Mouse (Mus musculus) kidney, postnatal 0 days (tissue): ENCODE measurements at regions not wholly inside any gene's neighbourhood (a gene's known extent, or its start where the extent isn't known, plus 50 kb on each side); places are given as distances from the start of the nearest gene placed in this dataset.
"Not testable (repeated sequence)": the region's sequence is repeated elsewhere in the genome, so short reads cannot be mapped to it uniquely, and the experiment has no call there.

Source experiments
- ATAC-seq: fragments of 200-750 bp; cut with Nextera tagmentation; replicated peaks from 2 replicates; pipeline ENCODE4 v1.8.0; 2017; ENCODE audit warnings: low read depth, moderate number of reproducible peaks, moderate TSS enrichment, moderate library complexity; ENCODE audit not compliant: low FRiP score
- DNase-seq: peaks from one replicate; pipeline ENCODE4 v3.0.0-alpha.2; 2016; ENCODE audit warnings: low spot score
- H3K27ac ChIP-seq: fragments of 300-500 bp; sonication (generic); 2 replicates; pipeline ENCODE4 v1.5.1; 2014; ENCODE audit warnings: mild to moderate bottlenecking
- H3K27me3 ChIP-seq: fragments of 300-500 bp; sonication (generic); 2 replicates; pipeline ENCODE4 v1.6.1; 2014; ENCODE audit warnings: low read length, mixed read lengths; ENCODE audit not compliant: insufficient read depth
- H3K36me3 ChIP-seq: fragments of 300-500 bp; sonication (generic); 2 replicates; pipeline ENCODE4 v1.6.1; 2014; ENCODE audit warnings: low read length, mixed read lengths; ENCODE audit not compliant: insufficient read depth
- H3K4me1 ChIP-seq: fragments of 300-500 bp; sonication (generic); replicated peaks from 2 replicates; pipeline ENCODE4 v1.6.1; 2014; ENCODE audit warnings: antibody characterized with exemption, low read length, mixed read lengths; ENCODE audit not compliant: insufficient read depth
- H3K4me2 ChIP-seq: fragments of 300-500 bp; sonication (generic); 2 replicates; pipeline ENCODE4 v1.6.1; 2014; ENCODE audit warnings: mild to moderate bottlenecking, low read length, moderate library complexity, mixed read lengths
- H3K4me3 ChIP-seq: fragments of 300-500 bp; sonication (generic); replicated peaks from 2 replicates; pipeline ENCODE4 v1.5.1; 2014; ENCODE audit warnings: low read depth, low read length
- H3K9ac ChIP-seq: fragments of 300-500 bp; sonication (generic); 2 replicates; pipeline ENCODE4 v1.6.1; 2014; ENCODE audit warnings: low read depth, low read length
- H3K9me3 ChIP-seq: fragments of 300-500 bp; sonication (generic); replicated peaks from 2 replicates; pipeline ENCODE4 v1.6.1; 2016; ENCODE audit warnings: low read length, inconsistent platforms, mixed read lengths
- CTCF ChIP-seq: IDR thresholded peaks from 2 replicates; pipeline ENCODE4 v1.5.1; 2016; ENCODE audit warnings: antibody characterized with exemption, low read depth, mild to moderate bottlenecking, moderate library complexity
- WGBS: fragments of 180-500 bp; shearing (Covaris S2); extraction: QIAGEN DNeasy Blood & Tissue Kit; methylation state at CpG from one replicate; pipeline ENCODE4 v1.1.7; 2014; 5-methylcytosine and 5-hydroxymethylcytosine counted together

GRCm38 (mm10) chr5:117000770-117001201, 115.1 kb downstream of the Suds3 start:
- 0 out of 2 replicates have a peak overlapping the region, but pooled peaks have one; percentile 8 for H3K4me2 ChIP-seq
- no peak overlapping the region for H3K4me3 ChIP-seq
- no peak overlapping the region for H3K27ac ChIP-seq
- H3K36me3 ChIP-seq, result no peaks in the 10 kb centered on the region
- H3K9me3 ChIP-seq, result no peaks in the 10 kb centered on the region
- no peaks in the 10 kb centered on the region for H3K27me3 ChIP-seq
- ATAC-seq (no peak), DNase-seq (peak; percentile 75)
- TF ChIP-seq CTCF, result no peak
- WGBS, result 39% methylated on average over 20 of the region's 20 CpGs
- no peaks in the 10 kb centered on the region for H3K4me1 ChIP-seq
- H3K9ac ChIP-seq, result no peak overlapping the region

- Histone ChIP-seq H3K4me3 (no peak overlapping the region), H3K27ac (no peak overlapping the region), H3K4me2 (no peak overlapping the region), H3K9ac (no peak overlapping the region), H3K4me1 (no peaks in the 10 kb centered on the region), H3K9me3 (no peaks in the 10 kb centered on the region), H3K36me3 (no peaks in the 10 kb centered on the region), H3K27me3 (no peaks in the 10 kb centered on the region)
- DNase-seq (no peak), ATAC-seq (no peak)
- WGBS, result 54% methylated on average over 5 of the region's 5 CpGs
- TF ChIP-seq CTCF, result no peak
Measured at GRCm38 (mm10) chr5:116994508-116994907, 121.4 kb downstream of the Suds3 start.

- no peaks in the 10 kb centered on the region for H3K9me3 ChIP-seq
- no peak overlapping the region for H3K4me3 ChIP-seq
- DNase-seq, result no peak
- WGBS, result 50% methylated on average over 1 of the region's 1 CpGs
- H3K27me3 ChIP-seq, result no peaks in the 10 kb centered on the region
- H3K4me1 ChIP-seq, result no peaks in the 10 kb centered on the region
- ATAC-seq, result no peak
- no peak overlapping the region for H3K27ac ChIP-seq
- no peaks in the 10 kb centered on the region for H3K36me3 ChIP-seq
- H3K9ac ChIP-seq, result no peak overlapping the region
- no peak overlapping the region for H3K4me2 ChIP-seq
- no peak for TF ChIP-seq CTCF
Measured at GRCm38 (mm10) chr5:116993674-116994073, 122.2 kb downstream of the Suds3 start.

GRCm38 (mm10) chr5:116991461-116991860, 124.5 kb downstream of the Suds3 start:
- Histone ChIP-seq H3K4me1 (no peaks in the 10 kb centered on the region), H3K4me3 (no peak overlapping the region), H3K27me3 (no peaks in the 10 kb centered on the region), H3K4me2 (no peak overlapping the region), H3K9ac (no peak overlapping the region), H3K27ac (no peak overlapping the region), H3K36me3 (no peaks in the 10 kb centered on the region), H3K9me3 (no peaks in the 10 kb centered on the region)
- DNase-seq (no peak), ATAC-seq (no peak)
- 59% methylated on average over 6 of the region's 6 CpGs for WGBS
- TF ChIP-seq CTCF, result no peak

GRCm38 (mm10) chr5:116971474-116971873, 144.4 kb downstream of the Suds3 start:
- ATAC-seq, H3K27ac ChIP-seq, H3K4me1 ChIP-seq, H3K9me3 ChIP-seq, H3K9ac ChIP-seq, H3K4me2 ChIP-seq, DNase-seq, H3K27me3 ChIP-seq, H3K4me3 ChIP-seq, H3K36me3 ChIP-seq: not testable (repeated sequence)
- 88% methylated on average over 4 of the region's 4 CpGs for WGBS

GRCm38 (mm10) chr5:116964171-116964570, 151.7 kb downstream of the Suds3 start:
- Histone ChIP-seq H3K4me3 (no peak overlapping the region), H3K27me3 (no peaks in the 10 kb centered on the region), H3K4me1 (no peaks in the 10 kb centered on the region), H3K27ac (no peak overlapping the region), H3K9me3 (no peaks in the 10 kb centered on the region), H3K9ac (no peak overlapping the region), H3K4me2 (no peak overlapping the region), H3K36me3 (no peaks in the 10 kb centered on the region)
- TF ChIP-seq CTCF, result no peak
- ATAC-seq, result no peak
- 82% methylated on average over 7 of the region's 7 CpGs for WGBS
- no peak for DNase-seq

GRCm38 (mm10) chr5:116963106-116963505, 152.8 kb downstream of the Suds3 start:
- TF ChIP-seq CTCF, result no peak
- no peak overlapping the region for H3K4me2 ChIP-seq
- no peak overlapping the region for H3K27ac ChIP-seq
- H3K9me3 ChIP-seq, result no peaks in the 10 kb centered on the region
- DNase-seq, result no peak
- H3K4me3 ChIP-seq, result no peak overlapping the region
- 68% methylated on average over 2 of the region's 2 CpGs for WGBS
- no peaks in the 10 kb centered on the region for H3K36me3 ChIP-seq
- no peak overlapping the region for H3K9ac ChIP-seq
- no peak for ATAC-seq
- H3K27me3 ChIP-seq, result no peaks in the 10 kb centered on the region
- no peaks in the 10 kb centered on the region for H3K4me1 ChIP-seq
